Mouse (Mus musculus) olfactory bulb, adult 2 months (tissue): ENCODE data around the gene Mmp7. TPM values are rescaled to one million over a fixed set of nuclear protein-coding genes. Genes with fewer than 3 reads are reported as not detected.

Experiments used
- H3K27ac ChIP-seq: fragments of 200-500 bp; 2 replicates; pipeline ENCODE4 v1.5.1; 2012; ENCODE audit warnings: low read depth, low read length; ENCODE audit not compliant: insufficient read depth
- H3K4me1 ChIP-seq: fragments of 200-500 bp; 2 replicates; pipeline ENCODE4 v1.6.1; 2012; ENCODE audit warnings: low read length; ENCODE audit not compliant: control insufficient read depth, insufficient read depth
- H3K4me3 ChIP-seq: fragments of 200-500 bp; 2 replicates; pipeline ENCODE4 v1.5.1; 2012; ENCODE audit warnings: mild to moderate bottlenecking, low read depth, low read length, moderate library complexity; ENCODE audit not compliant: insufficient read depth
- CTCF ChIP-seq: fragments of 200-500 bp; IDR thresholded peaks from 2 replicates; pipeline ENCODE4 v1.5.1; 2012; ENCODE audit warnings: low read depth, mild to moderate bottlenecking, low read length, moderate library complexity; ENCODE audit not compliant: insufficient read depth
- POLR2A ChIP-seq: fragments of 200-500 bp; IDR thresholded peaks from 2 replicates; pipeline ENCODE4 v1.6.1; 2012; ENCODE audit warnings: mild to moderate bottlenecking, low read depth, low read length, moderate library complexity; ENCODE audit not compliant: insufficient read depth
- WGBS: fragments of 180-500 bp; shearing (Covaris S2); methylation state at CpG from one replicate; pipeline ENCODE4 v1.1.7; 2018; 5-methylcytosine and 5-hydroxymethylcytosine counted together
- polyA plus RNA-seq: library from polyadenylated mRNA; stranded (reverse); fragments of >200 nt; gene quantifications from 2 replicates; pipeline ENCODE4 v1.2.4, GENCODE M21; 2012; ENCODE audit warnings: low replicate concordance; ENCODE audit not compliant: missing spikeins, insufficient read depth, insufficient read length

The Mmp7 gene
- not detected in 2 replicates for polyA plus RNA-seq

DNA sequence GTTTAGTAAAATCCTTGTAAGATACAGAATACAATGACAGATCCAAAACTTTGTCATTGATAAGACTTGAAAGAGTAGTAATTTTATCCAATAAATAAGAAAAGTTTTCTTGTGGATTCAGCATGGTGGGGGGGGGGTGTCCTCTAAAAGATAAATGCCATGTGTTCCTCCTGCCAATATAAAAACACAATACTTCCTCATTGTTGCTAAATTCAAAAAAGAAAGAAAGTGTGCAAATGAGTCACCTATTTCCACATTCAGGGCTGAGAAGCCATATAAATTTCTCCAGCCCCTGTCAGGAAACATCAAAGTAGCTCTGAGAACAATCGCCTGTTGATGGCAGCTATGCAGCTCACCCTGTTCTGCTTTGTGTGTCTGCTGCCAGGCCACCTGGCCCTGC, at the start of gene Mmp7:
Gene Mmp7, plus strand, starts transcription at position 301 of the 400 bp plus-strand sequence.
- WGBS = 78% methylated on average over 1 of the region's 1 CpGs
- no peak for TF ChIP-seq CTCF
- no peak for TF ChIP-seq POLR2A
- Histone ChIP-seq H3K27ac (no peak within 1 kb of the TSS), H3K4me3 (no peak within 1 kb of the TSS), H3K4me1 (no peaks in the 10 kb centered on the region)

- H3K27ac ChIP-seq = no peak overlapping the region
- TF ChIP-seq CTCF (no peak), POLR2A (no peak)
- no peaks in the 10 kb centered on the region for H3K4me1 ChIP-seq
- WGBS = 85% methylated on average over 3 of the region's 3 CpGs
- H3K4me3 ChIP-seq = no peak overlapping the region
Measured at GRCm38 (mm10) chr9:7647901-7648300, 44.0 kb upstream of the Mmp7 start.

DNA sequence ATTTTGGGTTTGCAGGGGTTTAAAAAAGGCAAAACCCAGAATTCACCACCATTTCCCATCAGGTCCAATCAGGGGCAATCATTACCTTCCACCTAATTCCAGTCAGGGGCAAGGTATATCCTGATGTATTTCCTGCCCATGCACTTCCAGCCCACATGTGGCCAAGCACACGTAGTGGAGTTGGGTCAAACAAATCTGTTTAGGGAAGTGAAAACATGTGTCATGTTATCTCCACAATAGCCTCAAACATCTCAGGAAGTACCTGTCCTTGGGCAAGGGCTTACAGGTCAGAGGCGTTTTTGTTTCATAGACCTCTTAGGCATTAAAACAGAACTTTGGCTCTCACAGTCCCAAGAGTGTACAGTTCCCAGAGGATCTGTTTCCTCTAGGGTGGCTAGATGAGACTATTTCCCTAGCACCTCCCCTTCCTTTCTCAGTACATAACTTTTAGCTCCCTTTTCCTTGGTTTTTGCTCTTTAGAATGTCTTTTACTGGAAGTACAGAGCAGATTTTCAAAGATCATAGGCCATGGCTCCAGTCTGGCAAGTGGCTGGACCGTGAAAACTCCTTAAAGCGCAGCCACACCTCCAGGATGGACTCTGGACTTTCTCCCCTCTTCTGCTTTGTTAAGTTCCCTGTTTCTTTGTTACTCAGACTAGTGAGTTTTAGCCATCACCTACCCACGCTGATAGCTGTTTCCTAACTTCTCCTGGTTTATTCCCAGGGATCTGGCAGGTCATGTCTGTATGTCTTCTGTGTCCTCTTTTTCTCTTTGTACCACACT, 41.3 kb upstream of the Mmp7 start:
- WGBS = 83% methylated on average over 5 of the region's 5 CpGs
- Histone ChIP-seq H3K27ac (no peak overlapping the region), H3K4me1 (no peaks in the 10 kb centered on the region), H3K4me3 (no peak overlapping the region)
- TF ChIP-seq CTCF (no peak), POLR2A (no peak)

DNA sequence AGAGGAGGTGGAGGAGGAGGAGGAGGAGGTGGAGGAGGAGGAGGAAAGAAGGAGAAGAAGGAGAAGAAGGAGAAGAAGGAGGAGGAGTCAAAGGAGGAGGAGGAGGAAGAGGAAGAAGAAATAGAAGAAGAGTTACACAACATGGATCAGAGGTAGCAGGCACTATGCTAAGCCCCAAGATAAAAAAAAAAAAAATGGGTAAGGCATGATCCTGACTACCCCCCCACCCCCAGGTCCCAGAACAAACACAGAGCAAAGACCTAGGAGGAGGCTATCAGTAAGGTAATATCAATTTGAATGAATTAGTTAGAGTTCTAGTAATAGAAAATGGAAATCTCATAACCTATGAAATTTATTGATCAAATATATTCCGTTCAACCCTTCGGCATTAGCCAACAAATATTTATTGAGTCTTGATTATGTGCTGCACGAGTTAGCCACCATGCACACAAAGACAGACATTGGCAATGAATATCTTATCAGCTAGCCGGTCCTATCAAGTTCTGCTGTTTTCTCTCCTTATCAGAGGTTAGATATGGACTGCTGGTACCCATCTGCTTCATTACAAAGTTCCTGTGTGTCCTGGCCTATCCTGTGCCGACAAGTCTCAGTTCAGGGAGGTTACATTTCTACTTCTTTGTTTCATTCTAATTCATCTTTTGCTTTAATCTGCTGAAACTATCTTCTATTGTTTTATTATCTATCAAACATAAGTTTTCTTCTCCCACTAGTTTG, 39.4 kb upstream of the Mmp7 start:
- TF ChIP-seq POLR2A = no peak
- TF ChIP-seq CTCF = no peak
- Histone ChIP-seq H3K4me3 (no peak overlapping the region), H3K27ac (no peak overlapping the region), H3K4me1 (no peaks in the 10 kb centered on the region)
- WGBS = 90% methylated on average over 5 of the region's 5 CpGs

GRCm38 (mm10) chr9:7657946-7658345, 33.9 kb upstream of the Mmp7 start:
- Histone ChIP-seq H3K4me1 (no peaks in the 10 kb centered on the region), H3K27ac (no peak overlapping the region), H3K4me3 (no peak overlapping the region)
- WGBS = 85% methylated on average over 4 of the region's 4 CpGs
- no peak for TF ChIP-seq CTCF
- TF ChIP-seq POLR2A = no peak

- WGBS = 48% methylated on average over 6 of the region's 6 CpGs
- no peak overlapping the region for H3K27ac ChIP-seq
- TF ChIP-seq POLR2A (no peak), CTCF (no peak)
- H3K4me1 ChIP-seq = no peaks in the 10 kb centered on the region
- H3K4me3 ChIP-seq = no peak overlapping the region
Measured at GRCm38 (mm10) chr9:7659469-7660020, 32.3 kb upstream of the Mmp7 start.

GRCm38 (mm10) chr9:7661371-7661770, 30.5 kb upstream of the Mmp7 start:
- WGBS = 100% methylated on average over 1 of the region's 1 CpGs
- Histone ChIP-seq H3K27ac (no peak overlapping the region), H3K4me3 (no peak overlapping the region), H3K4me1 (no peaks in the 10 kb centered on the region)
- TF ChIP-seq POLR2A = no peak
- no peak for TF ChIP-seq CTCF

- Histone ChIP-seq H3K4me3 (no peak overlapping the region), H3K4me1 (no peaks in the 10 kb centered on the region), H3K27ac (no peak overlapping the region)
- 96% methylated on average over 1 of the region's 1 CpGs for WGBS
- no peak for TF ChIP-seq POLR2A
- no peak for TF ChIP-seq CTCF
Measured at GRCm38 (mm10) chr9:7669674-7670073, 22.2 kb upstream of the Mmp7 start.

DNA sequence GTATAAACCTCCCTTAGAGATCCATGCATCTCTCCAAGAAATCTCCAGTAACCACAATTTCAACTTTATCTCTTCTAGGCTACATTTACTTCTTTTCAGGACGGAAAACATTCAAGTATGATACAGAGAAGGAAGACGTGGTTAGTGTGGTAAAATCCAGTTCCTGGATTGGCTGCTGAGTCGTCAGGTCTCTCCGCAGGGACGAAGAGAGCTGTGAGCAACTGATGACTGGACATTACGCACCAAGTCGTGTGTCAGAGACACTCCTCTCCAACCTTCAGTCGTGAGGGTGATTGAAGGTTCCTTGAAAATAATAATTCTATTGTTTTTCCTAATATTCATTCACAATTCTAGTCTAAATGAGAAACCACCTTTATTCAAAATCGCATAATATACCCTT, 18.9 kb upstream of the Mmp7 start:
- Histone ChIP-seq H3K4me1 (no peaks in the 10 kb centered on the region), H3K4me3 (no peak overlapping the region), H3K27ac (no peak overlapping the region)
- TF ChIP-seq CTCF (no peak), POLR2A (no peak)
- WGBS = 88% methylated on average over 9 of the region's 9 CpGs
